Mouse (Mus musculus) liver, embryonic 14.5 days (tissue): ENCODE measurements around the gene Prkn.

Experiments
- CTCF ChIP-seq: IDR thresholded peaks from 2 replicates; pipeline ENCODE4 v1.5.1; 2016; ENCODE audit warnings: antibody characterized with exemption, low read depth, control low read depth
- EP300 ChIP-seq: IDR thresholded peaks from 2 replicates; pipeline ENCODE4 v1.6.1; 2016; ENCODE audit warnings: antibody characterized with exemption, low read depth

DNA sequence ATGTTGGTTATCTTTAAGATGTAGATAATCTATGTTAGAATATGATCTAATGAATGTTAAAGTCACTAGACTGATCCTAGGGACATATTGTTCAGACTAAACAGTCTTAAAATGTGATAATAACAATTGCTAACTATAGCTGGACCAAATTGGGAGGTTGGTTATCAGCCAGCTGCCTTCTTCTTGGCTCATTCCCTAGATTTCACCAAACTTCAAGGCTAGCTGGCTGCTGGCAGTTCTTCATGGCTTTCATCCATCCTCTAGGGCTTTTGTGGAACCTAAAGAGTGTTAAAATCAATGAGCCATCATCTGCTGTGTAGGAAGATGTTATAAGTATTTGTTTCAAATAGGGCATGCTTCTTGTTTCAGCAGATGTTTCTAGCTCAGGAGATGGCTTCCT is 431.7 kb downstream of the Prkn start:
- TF ChIP-seq CTCF (no peak), EP300 (no peak)
